Mouse (Mus musculus): ENCODE results near the gene Ntrk1.
A peak's percentile ranks its signal among the peaks of the same experiment; 100 is the strongest.

Gene Ntrk1

GRCm38 (mm10) chr3:87749036-87749435, 45.9 kb downstream of the Ntrk1 start:
- peak; percentile 64 for DNase-seq

DNA sequence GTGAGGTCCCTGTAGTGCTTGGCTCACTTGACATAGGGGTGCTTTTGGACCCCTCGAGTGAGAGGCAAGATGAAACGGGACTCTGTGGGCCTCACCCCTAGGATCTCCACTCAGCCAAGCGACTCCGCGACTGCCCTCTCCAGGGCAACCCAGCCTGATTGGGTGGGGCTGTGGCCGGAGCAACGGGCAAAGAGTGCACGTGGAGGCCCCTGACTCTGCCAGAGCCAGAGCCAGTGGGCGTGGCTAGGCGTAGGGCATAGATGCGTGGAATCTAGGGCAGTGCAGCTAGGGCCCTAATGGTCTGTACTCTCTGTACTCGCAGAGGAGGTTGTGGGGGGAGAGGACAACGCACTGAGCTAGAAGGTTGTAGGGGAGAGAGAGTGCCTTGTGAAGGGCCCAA, 46.5 kb downstream of the Ntrk1 start, which contains the start of gene Lrrc71:
Lrrc71 (minus strand) TSS at position 195 of the 400 bp plus-strand sequence.
- DNase-seq, result no peak

DNA sequence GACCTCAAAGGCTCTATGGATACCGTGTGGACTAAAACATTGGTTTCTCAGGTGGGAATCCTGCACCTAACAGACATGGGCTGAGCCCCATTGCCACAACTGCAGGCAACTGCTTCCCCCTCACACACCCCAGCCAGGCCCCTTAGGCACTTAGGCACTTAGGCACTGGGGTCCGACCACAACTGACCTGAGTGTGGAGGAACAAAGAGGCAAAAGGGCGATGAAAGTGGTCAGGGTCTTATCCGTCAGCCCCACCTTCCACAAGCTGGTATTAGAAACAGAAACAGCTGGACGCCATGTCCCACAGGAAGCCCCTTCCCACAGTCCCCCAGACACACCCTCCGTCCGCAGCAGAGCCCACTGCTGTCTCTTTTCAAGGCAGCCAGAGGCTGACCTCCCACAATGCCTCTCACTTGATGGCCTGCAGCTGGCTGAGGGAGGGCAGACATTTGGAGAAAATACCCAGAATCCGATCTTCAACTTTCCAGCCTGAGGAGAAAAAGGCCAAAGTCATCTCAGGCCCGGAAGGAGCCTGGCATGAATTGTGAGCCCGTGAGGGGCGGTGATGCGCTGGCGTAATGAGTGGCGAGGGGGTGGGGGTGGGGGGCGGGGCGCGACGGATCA, 49.8 kb downstream of the Ntrk1 start:
- DNase-seq, result no peak

GRCm38 (mm10) chr3:87743927-87744326, 51.0 kb downstream of the Ntrk1 start:
- no peak for DNase-seq

- peak; percentile 79 for DNase-seq
Measured at GRCm38 (mm10) chr3:87742735-87743134, 52.2 kb downstream of the Ntrk1 start.

DNA sequence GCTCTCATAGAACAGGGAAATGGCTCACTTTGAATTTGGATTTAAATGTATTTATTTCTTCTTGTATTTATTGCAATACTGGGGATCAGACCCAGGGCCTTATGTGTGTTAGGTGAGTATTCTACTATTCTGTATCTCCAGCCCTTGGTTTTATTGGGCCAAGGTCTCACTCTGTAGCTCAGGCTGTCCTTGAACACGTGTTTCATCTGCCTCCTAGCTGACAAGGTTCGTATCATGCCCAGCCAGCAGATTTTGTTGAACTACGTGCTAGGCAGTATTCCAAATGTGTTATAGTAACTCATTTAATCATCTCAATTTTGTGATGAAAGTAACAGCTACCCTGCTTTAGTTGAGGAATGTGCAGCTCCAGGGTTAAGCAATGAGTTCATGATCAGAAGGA, 52.9 kb downstream of the Ntrk1 start:
- DNase-seq, result no peak

- DNase-seq, result no peak
Measured at GRCm38 (mm10) chr3:87738906-87739305, 56.1 kb downstream of the Ntrk1 start.

- DNase-seq, result no peak
Measured at GRCm38 (mm10) chr3:87735335-87735734, 59.6 kb downstream of the Ntrk1 start.

- no peak for DNase-seq
Measured at GRCm38 (mm10) chr3:87733984-87734761, 60.8 kb downstream of the Ntrk1 start.

GRCm38 (mm10) chr3:87733098-87733497, 61.9 kb downstream of the Ntrk1 start:
- DNase-seq, result no peak

DNA sequence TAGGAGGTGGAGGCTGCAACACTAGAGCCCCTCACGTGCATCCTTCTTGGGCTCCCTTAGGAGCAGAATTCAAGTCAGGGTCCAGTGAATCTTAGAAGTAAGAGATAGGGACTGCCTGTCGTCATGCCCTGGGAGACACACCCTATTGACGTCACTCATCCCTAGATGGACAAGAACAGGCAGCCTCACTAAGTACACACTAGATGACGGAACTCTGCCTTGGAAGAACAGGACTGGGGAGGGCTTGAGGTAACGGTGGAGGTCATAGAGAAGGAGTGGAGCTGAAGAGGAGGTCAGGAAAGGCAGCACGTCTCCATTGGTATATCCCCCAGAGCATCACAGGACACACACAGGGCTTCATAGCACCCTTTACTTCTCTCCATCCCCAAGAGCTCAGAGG, 66.3 kb downstream of the Ntrk1 start:
- no peak for DNase-seq
